Mouse (Mus musculus) ES-E14 (cell line): Measurements from ENCODE around the gene Zfp184. TPM values are rescaled to one million over a fixed set of nuclear protein-coding genes. Genes with fewer than 3 reads are reported as not detected.

ENCODE experiments used
- DNase-seq: peaks from one replicate; pipeline ENCODE4 v3.0.0-alpha.2; 2013; ENCODE audit warnings: low read depth, low spot score
- H3K27ac ChIP-seq: 2 replicates; pipeline ENCODE4 v1.5.1; 2012; ENCODE audit warnings: low read depth, mild to moderate bottlenecking, low read length, moderate library complexity, mixed read lengths; ENCODE audit not compliant: poor library complexity, insufficient read depth, severe bottlenecking
- H3K36me3 ChIP-seq: 2 replicates; pipeline ENCODE4 v1.6.1; 2012; ENCODE audit warnings: mild to moderate bottlenecking, low read length, moderate library complexity, mixed read lengths; ENCODE audit not compliant: control insufficient read depth, poor library complexity, insufficient read depth, severe bottlenecking
- H3K4me1 ChIP-seq, 2 experiments: fragments of 150-350 bp in 1 of 2; sonication (generic) in 1 of 2; 2 replicates each; pipeline ENCODE4 v1.6.1; 2012; ENCODE audit warnings: low read length in 2 of 2, mild to moderate bottlenecking in 1 of 2, mixed read lengths in 1 of 2; ENCODE audit not compliant: control insufficient read depth in 2 of 2, insufficient read depth in 2 of 2, poor library complexity in 1 of 2
- H3K4me3 ChIP-seq, 2 experiments: fragments of 150-350 bp in 1 of 2; sonication (generic) in 1 of 2; 2 replicates each; pipeline ENCODE4 v1.5.1; 2012; ENCODE audit warnings: low read length in 2 of 2, low read depth in 1 of 2, mild to moderate bottlenecking in 1 of 2, mixed read lengths in 1 of 2; ENCODE audit not compliant: insufficient read depth in 1 of 2, poor library complexity in 1 of 2, severe bottlenecking in 1 of 2
- H3K9ac ChIP-seq: 2 replicates; pipeline ENCODE4 v1.6.1; 2012; ENCODE audit warnings: low read depth, mild to moderate bottlenecking, low read length, mixed read lengths; ENCODE audit not compliant: poor library complexity, insufficient read depth, severe bottlenecking
- H3K9me3 ChIP-seq: fragments of 150-350 bp; sonication (generic); 2 replicates; pipeline ENCODE4 v1.6.1; 2012; ENCODE audit warnings: low read depth, mild to moderate bottlenecking, low read length; ENCODE audit not compliant: control insufficient read depth, insufficient read depth
- CHD2 ChIP-seq: IDR thresholded peaks from 2 replicates; pipeline ENCODE4 v1.6.1; 2014; ENCODE audit warnings: mild to moderate bottlenecking, low read depth, low read length, inconsistent platforms
- HCFC1 ChIP-seq: IDR thresholded peaks from 2 replicates; pipeline ENCODE4 v1.6.1; 2012; ENCODE audit warnings: low read length, inconsistent platforms, borderline replicate concordance; ENCODE audit not compliant: insufficient read depth
- MAFK ChIP-seq: IDR thresholded peaks from 2 replicates; pipeline ENCODE4 v1.6.1; 2014; ENCODE audit warnings: mild to moderate bottlenecking, low read depth, low read length, inconsistent platforms; ENCODE audit not compliant: insufficient read depth
- ZC3H11A ChIP-seq: IDR thresholded peaks from 2 replicates; pipeline ENCODE4 v1.6.1; 2012; ENCODE audit warnings: low read depth, mild to moderate bottlenecking, inconsistent platforms, low read length, borderline replicate concordance
- ZNF384 ChIP-seq: IDR thresholded peaks from 2 replicates; pipeline ENCODE4 v1.6.1; 2012; ENCODE audit warnings: low read depth, low read length, inconsistent platforms
- in situ Hi-C, 2 experiments: fragments of 600-800 bp; cut with MboI; formaldehyde crosslinking; loops; one replicate each; pipeline ENCODE4 v1.15.1; 2025; ENCODE audit warnings: low sequenced_read_pairs in 2 of 2, inconsistent platforms in 1 of 2; ENCODE audit not compliant: unreplicated experiment in 2 of 2
- total RNA-seq: library from RNA; depleted of rRNA; stranded (reverse); fragments of 300-350 nt; gene quantifications from 2 replicates; pipeline ENCODE4 v1.2.3, GENCODE M21; 2012; rRNA removed

The Zfp184 gene
- total RNA-seq, 1 experiment = 6.2 TPM

GRCm38 (mm10) chr13:22007121-22007510 lies 62.2 kb downstream of the Zfp184 start:
- in situ Hi-C loops = loop anchor here in 1 of 2 experiments (5.0 to 25.0 kb wide), 2 partner anchors 35 to 745 kb away; no protein-coding TSS in a partner anchor
- no peak for TF ChIP-seq HCFC1
- TF ChIP-seq ZC3H11A = no peak
- no peak for TF ChIP-seq CHD2
- TF ChIP-seq ZNF384 = no peak
- no peak for TF ChIP-seq MAFK
- Histone ChIP-seq H3K4me3 (peak overlapping the region; percentile 69 to 74), H3K9ac (peak overlapping the region; percentile 48; the same call in 1 of the 2 replicates), H3K27ac (no peak overlapping the region), H3K36me3 (no peaks in the 10 kb centered on the region), H3K9me3 (no peaks in the 10 kb centered on the region), H3K4me1 (no peaks in the 10 kb centered on the region)
- DNase-seq = no peak

DNA sequence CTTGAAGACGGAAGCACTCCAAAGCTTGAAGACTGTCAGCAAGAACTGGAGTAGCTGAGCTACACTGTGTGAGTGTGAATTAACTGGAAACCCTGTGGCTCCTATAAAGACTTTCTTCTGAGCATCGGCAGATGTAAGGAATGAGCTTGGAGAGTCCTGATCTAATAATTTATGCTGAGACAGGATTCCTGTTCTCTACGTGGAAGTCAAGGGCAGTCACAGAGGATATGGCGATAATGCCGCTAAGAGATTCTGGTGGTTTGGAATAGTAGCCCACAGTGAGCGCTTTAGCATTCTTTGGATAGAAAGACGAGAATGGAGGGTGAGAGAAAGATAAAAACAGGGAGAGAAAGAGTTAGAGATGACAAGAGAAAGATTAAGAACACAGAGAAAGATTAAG lies 63.0 kb downstream of the Zfp184 start:
- Histone ChIP-seq H3K4me3 (no peak overlapping the region), H3K9me3 (no peaks in the 10 kb centered on the region), H3K9ac (no peak overlapping the region), H3K4me1 (no peaks in the 10 kb centered on the region), H3K36me3 (no peaks in the 10 kb centered on the region), H3K27ac (no peak overlapping the region)
- DNase-seq = no peak
- TF ChIP-seq CHD2 (no peak), HCFC1 (no peak), ZNF384 (no peak), MAFK (no peak), ZC3H11A (no peak)
- in situ Hi-C loops = loop anchor here in 1 of 2 experiments (5.0 to 25.0 kb wide), 2 partner anchors 36 to 746 kb away; no protein-coding TSS in a partner anchor

DNA sequence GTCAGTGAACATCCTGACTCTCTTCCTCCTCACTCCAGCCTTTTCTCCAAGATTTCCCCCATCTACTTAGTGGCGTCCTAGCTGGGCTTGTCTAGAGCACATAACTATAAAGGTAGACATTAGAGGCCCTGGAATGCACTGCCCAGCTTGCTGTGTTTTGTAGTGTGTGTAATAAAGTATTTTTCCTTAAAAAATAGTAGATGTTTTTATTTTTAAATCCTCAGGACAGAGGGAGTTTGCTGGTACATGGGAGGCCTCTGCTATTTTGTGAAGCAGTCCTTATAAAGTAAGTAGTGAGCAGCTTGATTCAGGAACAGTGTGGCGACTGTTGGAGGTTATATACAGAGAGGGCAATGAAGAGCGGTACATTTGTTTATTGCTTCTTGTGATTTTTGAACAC lies 63.8 kb downstream of the Zfp184 start:
- TF ChIP-seq CHD2 = no peak
- no peak for TF ChIP-seq MAFK
- no peak for TF ChIP-seq ZC3H11A
- no peak for TF ChIP-seq ZNF384
- Histone ChIP-seq H3K27ac (no peak overlapping the region), H3K4me1 (no peaks in the 10 kb centered on the region), H3K9ac (no peak overlapping the region), H3K9me3 (no peaks in the 10 kb centered on the region), H3K36me3 (no peaks in the 10 kb centered on the region), H3K4me3 (no peak overlapping the region)
- DNase-seq = no peak
- in situ Hi-C loops = loop anchor here in 1 of 2 experiments (5.0 to 25.0 kb wide), 2 partner anchors 36 to 746 kb away; no protein-coding TSS in a partner anchor

GRCm38 (mm10) chr13:22009642-22010041 lies 64.7 kb downstream of the Zfp184 start, which contains the start of gene Prss16:
Gene Prss16 (minus strand): TSS chr13:22009742.
- peaks cover 0 to 4% of the 10 kb centered on the region in 2 experiments; a peak in 1 of 4 replicates for H3K4me1 ChIP-seq
- H3K9me3 ChIP-seq = no peaks in the 10 kb centered on the region
- in situ Hi-C loops = loop anchor here in 1 of 2 experiments (5.0 to 25.0 kb wide), 2 partner anchors 37 to 747 kb away; no protein-coding TSS in a partner anchor
- H3K4me3 ChIP-seq = no peak within 1 kb of the TSS
- no peak within 1 kb of the TSS for H3K9ac ChIP-seq
- H3K36me3 ChIP-seq = no peaks in the 10 kb centered on the region
- no peak within 1 kb of the TSS for H3K27ac ChIP-seq
- TF ChIP-seq CHD2 = no peak
- TF ChIP-seq MAFK = no peak
- TF ChIP-seq ZNF384 = no peak
- no peak for TF ChIP-seq HCFC1
- no peak for TF ChIP-seq ZC3H11A
- DNase-seq = no peak

Other genes starting within 250 kb of the Zfp184 start
- not detected in 2 replicates for gene Olfr1359, start 247.0 kb upstream of the Zfp184 start, total RNA-seq
- gene Hist1h2bl, start 229.0 kb upstream of the Zfp184 start, total RNA-seq = 1,275 and 1,694 TPM in 2 replicates
- gene Hist1h2ai, start 228.7 kb upstream of the Zfp184 start, total RNA-seq = 1,685 and 2,304 TPM in 2 replicates
- 2,227 and 2,394 TPM in 2 replicates for gene Hist1h3h, start 227.4 kb upstream of the Zfp184 start, total RNA-seq
- 468 and 757 TPM in 2 replicates for gene Hist1h2bm, start 223.1 kb upstream of the Zfp184 start, total RNA-seq
- 158 and 260 TPM in 2 replicates for gene Hist1h4j, start 210.0 kb upstream of the Zfp184 start, total RNA-seq
- 2,674 and 2,766 TPM in 2 replicates for gene Hist1h4k, start 194.6 kb upstream of the Zfp184 start, total RNA-seq
- gene Hist1h2ak, start 191.3 kb upstream of the Zfp184 start, total RNA-seq = 1,029 and 1,218 TPM in 2 replicates
- gene Hist1h2bn, start 191.0 kb upstream of the Zfp184 start, total RNA-seq = 306 and 496 TPM in 2 replicates
- gene Hist1h1b, start 164.5 kb upstream of the Zfp184 start, total RNA-seq = 619 and 849 TPM in 2 replicates
- gene Hist1h3i, start 161.7 kb upstream of the Zfp184 start, total RNA-seq = 874 and 1,089 TPM in 2 replicates
- 657 and 889 TPM in 2 replicates for gene Hist1h2an, start 157.9 kb upstream of the Zfp184 start, total RNA-seq
- gene Hist1h2bp, start 157.6 kb upstream of the Zfp184 start, total RNA-seq = 634 and 879 TPM in 2 replicates
- gene Hist1h2bq, start 134.9 kb upstream of the Zfp184 start, total RNA-seq = 1,775 and 2,433 TPM in 2 replicates
- gene Hist1h2ao, start 134.6 kb upstream of the Zfp184 start, total RNA-seq = 669 TPM in 1 of 2 replicates, not detected in the other
- gene Hist1h4m, start 133.3 kb upstream of the Zfp184 start, total RNA-seq = 9.8 and 22.8 TPM in 2 replicates
- gene Hist1h4n, start 112.9 kb upstream of the Zfp184 start, total RNA-seq = 2,365 and 3,405 TPM in 2 replicates
- 3,404 and 3,578 TPM in 2 replicates for gene Hist1h2ap, start 111.6 kb upstream of the Zfp184 start, total RNA-seq
- gene Hist1h2br, start 111.4 kb upstream of the Zfp184 start, total RNA-seq = 1,712 and 2,111 TPM in 2 replicates
- 0.26 and 0.31 TPM in 2 replicates for gene Pom121l2, start 36.1 kb downstream of the Zfp184 start, total RNA-seq
- gene Prss16, start 64.6 kb downstream of the Zfp184 start, total RNA-seq = 2.6 and 2.9 TPM in 2 replicates
- 1,543 and 2,450 TPM in 2 replicates for gene Hist1h2ah, start 90.5 kb downstream of the Zfp184 start, total RNA-seq
- gene Hist1h2bk, start 90.8 kb downstream of the Zfp184 start, total RNA-seq = 1,340 and 1,966 TPM in 2 replicates
- gene Hist1h4i, start 96.3 kb downstream of the Zfp184 start, total RNA-seq = 814 and 830 TPM in 2 replicates
- 786 and 868 TPM in 2 replicates for gene Hist1h2ag, start 97.8 kb downstream of the Zfp184 start, total RNA-seq
- gene Hist1h2bj, start 98.1 kb downstream of the Zfp184 start, total RNA-seq = 1,371 and 1,735 TPM in 2 replicates
- gene Vmn1r188, start 139.3 kb downstream of the Zfp184 start, total RNA-seq = not detected in 2 replicates
- not detected in 2 replicates for gene Vmn1r189, start 160.7 kb downstream of the Zfp184 start, total RNA-seq
- not detected in 2 replicates for gene Vmn1r191, start 238.9 kb downstream of the Zfp184 start, total RNA-seq
- gene Vmn1r192, start 246.0 kb downstream of the Zfp184 start, total RNA-seq = not detected in 2 replicates